Mouse (Mus musculus) adrenal gland, postnatal 36 days (tissue): ENCODE measurements at regions not wholly inside any gene's neighbourhood (a gene's known extent, or its start where the extent isn't known, plus 50 kb on each side); places are given as distances from the start of the nearest gene placed in this dataset.

ENCODE experiments used
- DNase-seq, 2 experiments: peaks; one replicate each; pipeline ENCODE4 v3.0.0; 2021; ENCODE audit warnings: mixed read lengths in 1 of 2

- DNase-seq = no peak
These were observed 257.0 kb upstream of the 1700056E22Rik start for GRCm38 (mm10) chr1:184291129-184291528.

- peak; percentile 48 to 77 for DNase-seq
These were observed 255.8 kb upstream of the 1700056E22Rik start for GRCm38 (mm10) chr1:184289733-184290416.

- DNase-seq = no peak
These were observed 247.7 kb upstream of the 1700056E22Rik start for GRCm38 (mm10) chr1:184281768-184282167.

GRCm38 (mm10) chr1:184279263-184279662, 245.2 kb upstream of the 1700056E22Rik start:
- DNase-seq = no peak

- DNase-seq = no peak
These were observed 242.9 kb upstream of the 1700056E22Rik start for GRCm38 (mm10) chr1:184277001-184277400.

GRCm38 (mm10) chr1:184275877-184276276, 241.8 kb upstream of the 1700056E22Rik start:
- no peak for DNase-seq

GRCm38 (mm10) chr1:184275396-184275795, 241.3 kb upstream of the 1700056E22Rik start:
- no peak for DNase-seq

- DNase-seq = no peak
These were observed 240.6 kb upstream of the 1700056E22Rik start for GRCm38 (mm10) chr1:184274704-184275103.

GRCm38 (mm10) chr1:184273722-184274121, 239.6 kb upstream of the 1700056E22Rik start:
- DNase-seq = no peak

- DNase-seq = no peak
These were observed 237.2 kb upstream of the 1700056E22Rik start for GRCm38 (mm10) chr1:184271254-184271653.

GRCm38 (mm10) chr1:184266051-184266450, 231.9 kb upstream of the 1700056E22Rik start:
- peak; percentile 40 to 73 for DNase-seq

- DNase-seq = peak in 1 of 2 experiments; percentile 3
These were observed 228.9 kb upstream of the 1700056E22Rik start for GRCm38 (mm10) chr1:184262975-184263374.

GRCm38 (mm10) chr1:184261385-184261727, 227.3 kb upstream of the 1700056E22Rik start:
- DNase-seq = no peak

GRCm38 (mm10) chr1:184260722-184261384, 226.8 kb upstream of the 1700056E22Rik start:
- no peak for DNase-seq

- no peak for DNase-seq
These were observed 225.8 kb upstream of the 1700056E22Rik start for GRCm38 (mm10) chr1:184259853-184260252.

- no peak for DNase-seq
These were observed 223.3 kb upstream of the 1700056E22Rik start for GRCm38 (mm10) chr1:184257356-184257755.

GRCm38 (mm10) chr1:184254951-184255350, 220.8 kb upstream of the 1700056E22Rik start:
- no peak for DNase-seq

- no peak for DNase-seq
These were observed 210.8 kb upstream of the 1700056E22Rik start for GRCm38 (mm10) chr1:184244730-184245488.

GRCm38 (mm10) chr1:184244296-184244695, 210.2 kb upstream of the 1700056E22Rik start:
- no peak for DNase-seq

- no peak for DNase-seq
These were observed 207.7 kb upstream of the 1700056E22Rik start for GRCm38 (mm10) chr1:184241846-184242245.

GRCm38 (mm10) chr1:184235131-184235983, 201.3 kb upstream of the 1700056E22Rik start:
- peak; percentile 73 to 84 for DNase-seq
